Mouse (Mus musculus): ENCODE measurements around the gene Foxo3. TPM values are rescaled to one million over a fixed set of nuclear protein-coding genes. Genes with fewer than 3 reads are reported as not detected.
A peak's percentile ranks its signal among the peaks of the same experiment; 100 is the strongest.

Gene Foxo3
- polyA plus RNA-seq, 1 experiment, result 14.6 TPM

DNA sequence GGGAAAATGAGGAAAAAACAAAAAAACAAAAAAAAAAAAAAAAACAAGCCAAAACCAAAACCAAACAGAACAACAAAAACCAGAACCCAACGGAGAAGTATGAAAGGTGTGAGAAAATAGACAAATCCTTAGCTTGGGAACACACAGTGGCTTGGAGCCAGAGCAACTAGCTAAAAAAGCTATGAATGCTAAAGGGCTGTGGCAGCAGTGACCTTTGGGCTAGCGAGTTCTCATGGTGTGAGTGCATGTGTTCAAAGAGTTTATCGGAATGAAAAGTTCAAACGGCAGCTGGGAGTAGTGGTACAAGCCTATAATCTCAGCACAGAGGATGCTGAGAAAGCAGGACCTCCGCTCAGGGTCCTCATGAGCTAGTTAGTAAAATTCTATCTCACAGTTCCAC, 12.4 kb downstream of the Foxo3 start:
- TF ChIP-seq CTCF (IDR thresholded peaks at IDR 0.05; ENCODE audit: borderline replicate concordance, extremely low read depth, insufficient read depth, insufficient read length), result no peak
- no peak for TF ChIP-seq POLR2A (IDR thresholded peaks at IDR 0.05; ENCODE audit: borderline replicate concordance, extremely low read depth, insufficient read depth, insufficient read length, poor library complexity, severe bottlenecking)
- DNase-seq (ENCODE audit: low read depth), result no peak

GRCm38 (mm10) chr10:42263701-42264100, 12.9 kb downstream of the Foxo3 start:
- TF ChIP-seq POLR2A (IDR thresholded peaks at IDR 0.05; ENCODE audit: borderline replicate concordance, extremely low read depth, insufficient read depth, insufficient read length, poor library complexity, severe bottlenecking) (no peak), CTCF (IDR thresholded peaks at IDR 0.05; ENCODE audit: borderline replicate concordance, extremely low read depth, insufficient read depth, insufficient read length) (no peak)

DNA sequence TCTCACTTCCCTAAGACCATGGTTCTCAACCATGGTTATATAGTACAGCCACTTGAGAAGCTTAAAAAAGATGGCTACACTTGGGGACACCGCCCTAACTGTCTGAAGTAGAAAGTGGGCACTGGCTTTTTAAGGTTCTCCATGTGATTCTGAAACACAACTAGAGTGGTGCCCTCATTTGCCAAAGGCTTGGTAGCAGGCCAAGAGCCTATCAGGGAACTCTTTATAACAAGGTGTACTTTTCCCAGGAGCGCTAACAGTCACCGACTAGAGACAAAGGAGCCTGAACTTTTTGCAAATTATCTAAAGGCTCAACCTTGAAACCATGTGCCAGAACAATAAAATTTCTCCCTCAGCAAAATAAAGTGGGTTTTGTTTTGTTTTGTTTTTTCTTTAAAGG, 14.5 kb downstream of the Foxo3 start:
- no peak for DNase-seq (ENCODE audit: low read depth)
- no peak for TF ChIP-seq CTCF (IDR thresholded peaks at IDR 0.05; ENCODE audit: borderline replicate concordance, extremely low read depth, insufficient read depth, insufficient read length)
- no peak for TF ChIP-seq POLR2A (IDR thresholded peaks at IDR 0.05; ENCODE audit: borderline replicate concordance, extremely low read depth, insufficient read depth, insufficient read length, poor library complexity, severe bottlenecking)

More at GRCm38 (mm10) chr10:42263701-42264100, 12.9 kb downstream of the Foxo3 start:
- DNase-seq (ENCODE audit: low read depth), result no peak

GRCm38 (mm10) chr10:42261103-42261502, 15.5 kb downstream of the Foxo3 start:
- no peak for DNase-seq (ENCODE audit: low read depth)
- TF ChIP-seq CTCF (IDR thresholded peaks at IDR 0.05; ENCODE audit: borderline replicate concordance, extremely low read depth, insufficient read depth, insufficient read length) (no peak), POLR2A (IDR thresholded peaks at IDR 0.05; ENCODE audit: borderline replicate concordance, extremely low read depth, insufficient read depth, insufficient read length, poor library complexity, severe bottlenecking) (no peak)

- no peak for DNase-seq (ENCODE audit: low read depth)
- TF ChIP-seq POLR2A (IDR thresholded peaks at IDR 0.05; ENCODE audit: borderline replicate concordance, extremely low read depth, insufficient read depth, insufficient read length, poor library complexity, severe bottlenecking) (no peak), CTCF (IDR thresholded peaks at IDR 0.05; ENCODE audit: borderline replicate concordance, extremely low read depth, insufficient read depth, insufficient read length) (no peak)
Observed at GRCm38 (mm10) chr10:42260523-42260922, 16.0 kb downstream of the Foxo3 start.

DNA sequence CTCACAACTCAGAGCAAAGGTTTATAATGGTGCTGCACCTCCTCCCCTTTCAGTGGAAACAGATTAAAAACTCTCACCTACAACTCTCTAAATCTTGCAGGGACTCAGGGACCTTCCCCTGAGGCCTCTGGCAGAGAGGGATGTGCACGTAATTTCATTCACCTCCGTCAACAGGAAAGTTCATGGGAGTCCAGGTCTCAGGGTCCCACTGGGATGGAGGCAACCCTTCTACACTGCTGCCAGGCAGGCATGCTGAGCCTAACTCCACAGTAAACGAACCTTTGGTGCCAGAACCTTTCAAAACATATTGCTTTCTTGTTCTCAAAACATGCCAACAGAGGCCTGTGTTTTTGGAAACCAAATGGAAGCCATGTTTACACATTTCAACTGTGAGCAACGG, 17.0 kb downstream of the Foxo3 start:
- TF ChIP-seq POLR2A (IDR thresholded peaks at IDR 0.05; ENCODE audit: borderline replicate concordance, extremely low read depth, insufficient read depth, insufficient read length, poor library complexity, severe bottlenecking) (no peak), CTCF (IDR thresholded peaks at IDR 0.05; ENCODE audit: borderline replicate concordance, extremely low read depth, insufficient read depth, insufficient read length) (no peak)
- DNase-seq (ENCODE audit: low read depth), result no peak

DNA sequence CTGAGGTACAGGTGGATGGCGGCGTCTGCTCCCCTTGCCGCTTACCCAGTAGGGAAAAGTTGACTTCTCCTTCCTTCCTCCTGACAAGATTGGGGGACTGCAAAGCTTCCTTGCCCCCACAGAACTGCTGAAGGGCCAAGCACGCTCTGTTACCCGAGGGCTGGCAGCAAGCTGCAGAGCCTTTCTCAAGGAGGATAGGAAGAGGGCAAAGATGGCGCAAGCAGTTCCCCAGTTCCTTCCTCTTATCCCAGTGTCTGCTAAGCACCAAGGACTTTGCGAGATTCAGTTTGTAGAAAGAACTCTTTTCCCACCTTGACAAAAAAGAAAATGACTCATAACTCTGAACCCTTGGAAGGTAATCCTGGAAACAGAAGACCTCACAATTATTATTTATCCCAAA, 18.6 kb downstream of the Foxo3 start:
- TF ChIP-seq POLR2A (IDR thresholded peaks at IDR 0.05; ENCODE audit: borderline replicate concordance, extremely low read depth, insufficient read depth, insufficient read length, poor library complexity, severe bottlenecking), result no peak
- TF ChIP-seq CTCF (IDR thresholded peaks at IDR 0.05; ENCODE audit: borderline replicate concordance, extremely low read depth, insufficient read depth, insufficient read length), result no peak

DNA sequence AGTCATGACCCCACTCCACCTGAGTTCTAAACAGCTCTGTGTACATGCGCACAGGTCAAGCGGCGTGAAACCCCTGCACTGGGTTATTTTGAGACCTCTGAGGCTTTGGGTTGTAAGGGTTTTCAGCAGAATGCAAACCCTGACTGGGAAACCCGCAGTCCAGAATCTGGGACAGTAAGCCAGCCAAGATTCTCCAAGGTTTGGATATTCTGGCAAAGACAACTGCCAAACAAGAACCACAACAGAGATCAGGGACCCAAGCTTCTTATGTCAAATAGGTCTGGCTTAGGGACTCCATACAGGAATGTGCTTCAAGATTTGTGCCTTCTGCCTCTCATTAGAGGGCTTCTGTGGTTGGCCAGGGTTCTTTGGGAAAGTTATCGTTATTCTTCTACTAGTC, 21.8 kb downstream of the Foxo3 start:
- TF ChIP-seq CTCF (IDR thresholded peaks at IDR 0.05; ENCODE audit: borderline replicate concordance, extremely low read depth, insufficient read depth, insufficient read length) (no peak), POLR2A (IDR thresholded peaks at IDR 0.05; ENCODE audit: borderline replicate concordance, extremely low read depth, insufficient read depth, insufficient read length, poor library complexity, severe bottlenecking) (no peak)
- DNase-seq (ENCODE audit: low read depth), result no peak

More for the DNA sequence above, 18.6 kb downstream of the Foxo3 start:
- DNase-seq (ENCODE audit: low read depth), result no peak

DNA sequence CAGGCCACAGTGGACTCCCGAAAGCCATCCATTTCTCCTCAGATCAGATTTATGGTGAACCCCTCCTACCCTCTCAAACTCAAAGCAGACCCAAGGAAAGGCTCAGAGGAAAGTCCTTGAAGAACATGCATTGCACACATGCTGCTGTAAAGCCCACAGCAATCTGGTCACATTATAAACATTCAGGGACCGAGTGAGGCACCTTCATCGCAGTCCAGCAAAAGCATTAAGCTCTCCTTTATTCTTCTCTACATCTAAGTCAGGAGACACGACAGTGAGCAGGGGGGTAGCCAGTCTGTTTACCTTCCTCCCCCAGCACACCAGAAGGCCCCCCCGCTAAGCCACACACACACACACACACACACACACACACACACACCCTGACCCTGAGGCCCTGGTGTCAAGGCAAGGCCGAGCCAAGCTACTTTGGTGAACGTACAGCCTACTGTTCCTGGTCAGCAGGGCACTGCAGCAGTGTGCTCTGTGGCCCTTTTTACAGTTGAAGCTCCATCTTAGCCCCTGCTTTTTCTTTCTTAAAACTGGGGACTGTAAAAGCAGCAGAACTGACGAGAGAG, 24.7 kb downstream of the Foxo3 start:
- TF ChIP-seq CTCF (IDR thresholded peaks at IDR 0.05; ENCODE audit: borderline replicate concordance, extremely low read depth, insufficient read depth, insufficient read length) (no peak), POLR2A (IDR thresholded peaks at IDR 0.05; ENCODE audit: borderline replicate concordance, extremely low read depth, insufficient read depth, insufficient read length, poor library complexity, severe bottlenecking) (no peak)
- DNase-seq (ENCODE audit: low read depth), result no peak

DNA sequence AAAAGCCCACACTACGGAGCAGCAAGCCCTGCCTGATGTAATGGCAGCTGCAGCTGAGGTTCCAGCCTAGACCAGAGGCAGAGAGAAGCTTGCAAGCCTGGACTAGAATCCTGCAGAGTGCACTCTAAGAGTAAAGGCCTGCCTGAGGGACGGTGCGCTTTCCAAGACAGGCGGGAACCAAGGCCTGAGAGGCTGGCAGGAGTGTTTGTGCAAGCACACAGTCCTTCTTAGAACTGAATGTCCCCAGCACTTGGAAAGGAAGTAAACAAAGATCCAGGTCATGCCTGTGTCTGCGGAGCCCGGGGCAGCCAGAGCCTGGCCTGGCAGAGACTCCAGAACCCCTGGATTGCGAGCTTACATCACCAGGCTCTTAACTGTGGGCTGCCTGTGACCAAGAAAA, 25.4 kb downstream of the Foxo3 start:
- DNase-seq (ENCODE audit: low read depth), result peak; percentile 53
- TF ChIP-seq CTCF (IDR thresholded peaks at IDR 0.05; ENCODE audit: borderline replicate concordance, extremely low read depth, insufficient read depth, insufficient read length) (no peak), POLR2A (IDR thresholded peaks at IDR 0.05; ENCODE audit: borderline replicate concordance, extremely low read depth, insufficient read depth, insufficient read length, poor library complexity, severe bottlenecking) (no peak)

DNA sequence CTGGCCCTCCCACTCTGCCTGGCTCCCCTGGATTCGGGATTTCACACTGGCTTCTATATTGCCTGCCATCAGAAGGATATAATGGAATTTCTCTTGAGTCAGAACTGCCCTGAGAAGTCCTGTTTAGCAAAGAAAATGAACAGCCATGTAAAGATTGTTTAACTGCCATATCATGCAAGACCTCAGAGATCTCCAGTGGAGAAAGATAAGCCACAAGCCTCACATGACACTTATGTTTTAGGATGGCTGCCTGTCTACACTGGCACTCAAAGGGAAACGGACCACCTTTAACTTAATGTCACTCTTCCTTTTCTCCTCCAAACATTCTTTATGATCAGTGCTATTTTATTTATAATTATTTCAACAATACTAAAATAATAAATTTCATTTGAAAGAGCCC, 26.6 kb downstream of the Foxo3 start:
- no peak for DNase-seq (ENCODE audit: low read depth)
- no peak for TF ChIP-seq CTCF (IDR thresholded peaks at IDR 0.05; ENCODE audit: borderline replicate concordance, extremely low read depth, insufficient read depth, insufficient read length)
- TF ChIP-seq POLR2A (IDR thresholded peaks at IDR 0.05; ENCODE audit: borderline replicate concordance, extremely low read depth, insufficient read depth, insufficient read length, poor library complexity, severe bottlenecking), result no peak

GRCm38 (mm10) chr10:42248644-42249043, 27.9 kb downstream of the Foxo3 start:
- no peak for DNase-seq (ENCODE audit: low read depth)
- no peak for TF ChIP-seq CTCF (IDR thresholded peaks at IDR 0.05; ENCODE audit: borderline replicate concordance, extremely low read depth, insufficient read depth, insufficient read length)
- TF ChIP-seq POLR2A (IDR thresholded peaks at IDR 0.05; ENCODE audit: borderline replicate concordance, extremely low read depth, insufficient read depth, insufficient read length, poor library complexity, severe bottlenecking), result no peak

Measured in brain, embryonic 14.5 days (tissue).